Mouse (Mus musculus): ENCODE results near the gene 1190005I06Rik.

1190005I06Rik gene

GRCm38 (mm10) chr8:120618110-120618509, 29.3 kb downstream of the 1190005I06Rik start:
- peak; percentile 58 for DNase-seq

GRCm38 (mm10) chr8:120616663-120617626, 30.5 kb downstream of the 1190005I06Rik start:
- DNase-seq = no peak

- DNase-seq = no peak
These were observed 32.9 kb downstream of the 1190005I06Rik start for GRCm38 (mm10) chr8:120614491-120614890.

- DNase-seq = no peak
These were observed 36.6 kb downstream of the 1190005I06Rik start for GRCm38 (mm10) chr8:120610824-120611223.

GRCm38 (mm10) chr8:120607885-120608284, 39.5 kb downstream of the 1190005I06Rik start:
- peak; percentile 81 for DNase-seq

GRCm38 (mm10) chr8:120607460-120607859, 40.0 kb downstream of the 1190005I06Rik start:
- no peak for DNase-seq

- DNase-seq = no peak
These were observed 44.8 kb downstream of the 1190005I06Rik start for GRCm38 (mm10) chr8:120602672-120603071.

GRCm38 (mm10) chr8:120599504-120599903, 47.9 kb downstream of the 1190005I06Rik start:
- peak; percentile 89 for DNase-seq

- no peak for DNase-seq
These were observed 48.9 kb downstream of the 1190005I06Rik start for GRCm38 (mm10) chr8:120598579-120598978.

- peak; percentile 56 for DNase-seq
These were observed 51.5 kb downstream of the 1190005I06Rik start for GRCm38 (mm10) chr8:120595963-120596362.

- no peak for DNase-seq
These were observed 52.9 kb downstream of the 1190005I06Rik start for GRCm38 (mm10) chr8:120594571-120594970.

- DNase-seq = no peak
These were observed 55.7 kb downstream of the 1190005I06Rik start for GRCm38 (mm10) chr8:120591587-120592292.

- peak; percentile 55 for DNase-seq
These were observed 57.5 kb downstream of the 1190005I06Rik start for GRCm38 (mm10) chr8:120589921-120590320.

GRCm38 (mm10) chr8:120588908-120589771, 58.3 kb downstream of the 1190005I06Rik start, which contains the start of gene Gins2:
Gins2 (minus strand) TSS chr8:120589304.
- DNase-seq = peak; percentile 100

GRCm38 (mm10) chr8:120585521-120585920, 61.9 kb downstream of the 1190005I06Rik start:
- DNase-seq = no peak

GRCm38 (mm10) chr8:120581811-120582210, 65.6 kb downstream of the 1190005I06Rik start:
- no peak for DNase-seq

- DNase-seq = no peak
These were observed 66.1 kb downstream of the 1190005I06Rik start for GRCm38 (mm10) chr8:120581329-120581728.

GRCm38 (mm10) chr8:120580336-120581000, 67.0 kb downstream of the 1190005I06Rik start:
- no peak for DNase-seq

- no peak for DNase-seq
These were observed 69.6 kb downstream of the 1190005I06Rik start for GRCm38 (mm10) chr8:120577821-120578220.

GRCm38 (mm10) chr8:120575801-120576200, 71.6 kb downstream of the 1190005I06Rik start:
- DNase-seq = peak; percentile 79

- DNase-seq = peak; percentile 30
These were observed 72.5 kb downstream of the 1190005I06Rik start for GRCm38 (mm10) chr8:120574941-120575340.

- DNase-seq = no peak
These were observed 73.6 kb downstream of the 1190005I06Rik start for GRCm38 (mm10) chr8:120573866-120574265.

Measured in kidney, adult 9 months (tissue).